Mouse (Mus musculus) layer of hippocampus, adult 9-10 months (tissue): ENCODE data around the gene Olfr9.
"Not testable (repeated sequence)": the region's sequence is repeated elsewhere in the genome, so short reads cannot be mapped to it uniquely, and the experiment has no call there.

Experiments
- DNase-seq: peaks from one replicate; pipeline ENCODE4 v3.0.0; 2022; ENCODE audit warnings: low spot score

The Olfr9 gene

DNA sequence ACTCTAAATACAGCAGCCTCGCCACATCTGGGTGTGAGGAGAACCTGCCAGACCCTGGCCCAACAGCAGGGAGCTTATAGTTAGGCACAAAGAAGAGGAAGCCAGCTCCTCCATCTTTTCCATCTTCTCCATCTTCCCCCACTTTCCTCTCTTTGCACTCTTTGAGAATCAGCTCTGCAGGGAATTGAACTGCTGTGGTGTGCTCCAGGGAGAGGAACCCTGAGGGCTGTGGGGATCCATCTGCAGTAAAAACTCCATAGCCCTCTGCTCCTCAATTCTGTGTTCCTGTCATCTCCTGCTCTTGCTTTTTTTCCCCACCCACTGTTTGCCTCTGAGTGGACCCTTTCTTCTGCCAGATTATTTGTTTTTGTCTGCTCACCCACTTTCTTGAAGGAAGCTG lies at the start of gene Olfr9:
TSS of gene Olfr9 (plus strand) at position 301 of the 400 bp plus-strand sequence.
- DNase-seq = not testable (repeated sequence)

DNA sequence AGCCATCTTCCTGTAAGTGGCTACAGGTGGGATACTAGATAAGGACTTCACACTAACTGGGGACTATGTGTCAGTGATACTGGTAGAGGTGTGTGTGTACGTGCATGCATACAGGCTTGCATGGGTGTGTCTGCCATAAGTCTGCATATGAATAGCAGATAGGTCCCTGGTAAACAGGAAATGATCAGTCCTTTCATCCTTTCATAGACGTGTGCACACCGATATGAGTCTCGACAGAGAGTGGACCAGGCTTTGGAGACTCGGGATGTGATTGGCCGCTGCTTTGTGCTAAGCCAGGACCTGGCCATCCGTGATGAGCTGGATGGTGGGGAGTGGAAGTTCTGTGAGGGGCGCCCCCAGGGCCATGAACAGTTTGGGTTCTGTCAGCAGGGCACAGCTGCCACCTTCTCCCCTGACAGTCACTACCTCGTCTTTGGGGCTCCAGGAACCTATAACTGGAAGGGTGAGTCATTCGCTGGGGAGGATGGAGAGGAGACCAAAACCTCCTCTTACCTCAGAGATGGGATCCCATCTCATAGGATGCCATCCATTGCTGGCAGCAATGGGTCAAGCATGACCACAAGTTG lies 48.7 kb upstream of the Olfr9 start:
- no peak for DNase-seq

DNA sequence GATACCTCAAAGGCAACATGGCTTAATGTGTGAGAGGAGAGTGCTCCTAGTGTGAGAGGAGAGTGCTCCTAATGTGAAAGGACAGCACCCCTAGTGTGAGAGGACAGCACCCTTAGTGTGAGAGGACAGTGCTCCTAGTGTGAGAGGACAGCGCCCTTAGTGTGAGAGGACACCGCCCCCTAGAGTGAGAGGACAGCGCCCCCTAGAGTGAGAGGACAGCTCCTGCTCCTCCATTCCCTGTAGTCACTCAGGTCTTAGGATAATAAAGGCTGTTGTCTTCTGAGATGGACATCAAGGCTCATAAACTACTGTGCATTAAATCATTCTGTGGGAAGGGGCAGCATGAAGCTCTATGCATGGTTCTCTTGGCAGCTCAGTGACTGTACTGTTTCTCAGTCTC lies 43.6 kb upstream of the Olfr9 start:
- no peak for DNase-seq

DNA sequence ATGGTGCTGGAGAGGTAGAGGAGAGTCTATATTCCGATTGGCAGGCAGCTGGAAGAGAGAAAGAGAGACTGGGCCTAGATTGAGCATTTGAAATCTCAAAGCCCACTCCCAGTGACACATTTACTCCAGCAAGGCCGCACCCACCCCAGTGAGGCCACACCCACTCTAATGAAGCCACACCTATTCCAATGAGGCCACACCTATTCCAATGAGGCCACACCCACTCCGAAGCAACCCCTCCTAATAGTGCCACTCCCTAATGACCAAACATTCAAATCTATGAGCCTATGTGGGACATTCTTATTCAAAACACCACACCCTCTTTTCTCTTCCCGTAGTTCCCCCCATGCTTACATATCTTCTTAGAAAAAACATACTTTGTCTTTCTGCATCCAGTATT lies 41.7 kb upstream of the Olfr9 start:
- DNase-seq = no peak

DNA sequence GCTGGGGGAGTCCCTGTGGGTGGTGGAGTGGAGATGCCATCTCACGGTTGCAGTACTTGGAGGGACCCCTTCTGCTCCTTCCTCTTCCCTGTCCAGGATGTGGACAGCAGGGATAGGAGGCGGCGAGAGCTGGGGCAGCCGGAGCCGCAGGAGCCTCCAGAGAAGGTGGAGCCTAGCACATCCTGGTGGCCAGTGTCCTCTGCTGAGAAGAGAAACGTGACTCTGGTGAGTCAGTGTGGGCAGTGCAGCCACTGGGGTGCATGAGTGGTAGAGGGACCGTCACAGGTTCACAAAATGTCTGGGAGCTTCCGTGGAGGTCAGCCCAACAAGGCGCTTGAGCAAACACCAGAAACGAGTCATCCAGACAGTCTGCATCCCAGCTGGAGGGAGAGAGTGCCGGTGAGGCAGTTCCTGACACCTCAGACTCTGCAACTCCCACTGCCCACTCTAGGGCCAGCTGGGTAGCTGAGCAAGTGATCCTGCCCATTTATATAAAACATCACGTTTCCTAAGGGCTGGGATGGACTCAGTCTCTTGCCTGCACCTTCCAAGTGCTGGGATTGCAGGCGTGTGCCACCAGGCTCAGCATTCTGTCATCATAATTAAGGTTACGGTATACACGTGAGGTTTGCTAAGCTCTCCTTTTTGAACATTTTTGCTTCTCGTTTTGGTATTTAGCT lies 38.9 kb upstream of the Olfr9 start:
- DNase-seq = no peak

DNA sequence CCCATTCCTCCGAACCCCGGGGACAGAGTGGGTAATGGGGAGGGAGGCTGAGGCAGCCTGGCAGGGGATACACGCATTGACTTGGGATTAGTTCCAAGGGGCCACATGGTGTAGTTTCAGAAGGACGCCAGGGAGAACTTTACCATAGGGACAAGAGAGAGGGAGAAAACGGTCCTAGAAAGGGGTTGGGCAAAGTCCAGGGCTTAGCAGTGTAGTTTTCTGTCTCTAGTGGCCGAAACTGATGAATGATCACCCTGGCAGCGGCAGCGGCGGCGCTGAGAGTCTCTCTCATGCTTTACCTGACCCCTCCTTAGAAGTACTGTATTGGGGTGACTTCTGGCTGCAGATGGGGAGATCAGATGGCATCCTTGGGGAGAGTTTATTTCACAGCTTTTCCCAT lies 30.9 kb upstream of the Olfr9 start:
- no peak for DNase-seq

DNA sequence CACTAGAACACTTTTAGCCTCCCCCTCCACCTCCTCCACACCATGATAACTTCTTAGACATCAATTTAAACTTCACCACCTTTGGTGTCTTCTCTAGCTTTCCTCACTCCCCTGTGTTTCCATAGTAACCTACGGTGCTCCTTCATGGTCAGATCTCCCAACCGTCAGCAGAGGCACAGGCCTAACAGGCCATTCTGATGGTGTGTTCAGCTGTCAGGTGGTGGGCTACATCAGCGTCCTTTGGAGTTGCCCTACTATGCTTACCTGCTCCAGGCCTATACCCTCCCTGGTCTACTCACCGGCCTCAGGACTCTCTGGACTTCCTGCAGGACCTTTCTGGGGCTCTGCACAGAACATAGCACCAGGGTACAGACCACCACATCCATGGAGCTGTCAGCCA lies 29.1 kb upstream of the Olfr9 start:
- DNase-seq = no peak

DNA sequence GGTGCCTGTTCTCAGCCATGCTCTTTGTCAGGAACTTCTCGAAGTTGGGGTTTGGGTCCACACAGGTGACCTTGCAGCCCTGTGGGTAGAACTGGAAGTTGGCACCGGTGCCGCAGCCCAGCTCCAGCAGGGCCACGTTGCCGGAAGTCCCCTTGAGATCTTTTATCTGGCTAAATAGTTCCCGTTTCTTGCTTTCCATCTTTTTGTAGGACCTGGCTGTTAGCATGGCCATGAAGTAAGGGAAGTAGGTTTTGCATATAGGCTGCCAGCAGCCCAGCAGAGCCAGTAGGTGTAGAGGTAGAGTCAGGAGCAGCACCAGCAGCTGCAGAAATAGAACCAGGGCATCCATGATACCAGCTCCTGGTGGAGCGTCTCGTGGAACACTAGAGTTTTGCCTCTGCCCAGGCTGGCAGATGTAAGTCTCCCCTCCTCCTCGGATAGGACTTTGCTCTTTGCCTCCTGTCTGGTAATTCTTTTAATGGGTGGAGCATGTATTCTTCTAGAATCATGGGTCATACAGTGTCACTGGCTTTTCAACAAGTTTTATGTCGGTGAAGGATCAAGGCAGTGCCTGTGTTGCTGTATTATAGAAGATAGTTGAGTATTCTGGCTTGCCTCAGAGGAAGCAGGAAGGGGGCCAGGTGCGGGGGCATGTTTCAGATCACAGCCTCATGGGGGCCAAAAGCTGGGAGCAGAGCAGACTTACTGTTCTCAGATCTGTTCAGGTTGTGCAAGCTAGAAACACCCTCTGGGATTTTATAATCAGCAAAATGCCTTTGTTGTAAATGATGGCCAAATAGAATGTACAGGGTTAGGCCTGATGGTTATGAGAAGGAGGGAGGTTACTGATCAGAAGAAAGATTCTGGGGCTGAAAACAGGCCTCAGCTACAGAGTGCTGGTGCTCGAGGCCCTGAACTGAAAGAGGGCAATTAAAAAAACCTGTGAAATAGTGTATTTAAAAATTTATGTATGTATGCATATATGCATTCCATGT lies 28.3 kb upstream of the Olfr9 start, which contains the start of gene Mettl7b:
TSS of gene Mettl7b (minus strand) at position 399 of the 995 bp plus-strand sequence.
- DNase-seq = no peak

DNA sequence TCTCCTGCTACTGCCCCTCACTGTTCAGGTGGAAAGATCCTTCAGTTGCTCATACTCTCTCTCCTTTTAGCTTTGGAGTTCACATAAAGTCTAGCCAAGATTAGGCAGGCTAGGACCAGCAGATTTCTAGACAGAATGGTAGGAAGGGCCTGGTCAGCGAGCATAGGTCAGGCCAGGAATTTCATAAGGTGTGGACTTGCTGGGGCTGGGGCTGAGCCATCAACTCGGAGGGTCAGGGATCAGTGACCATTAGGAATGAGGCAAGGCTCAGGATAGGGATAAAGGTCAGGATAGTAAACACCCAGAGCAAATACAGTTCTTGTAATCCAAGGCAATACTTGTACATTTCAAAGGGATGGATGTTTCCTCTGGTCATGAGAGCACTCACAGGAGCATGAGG lies 24.3 kb upstream of the Olfr9 start:
- DNase-seq = no peak

DNA sequence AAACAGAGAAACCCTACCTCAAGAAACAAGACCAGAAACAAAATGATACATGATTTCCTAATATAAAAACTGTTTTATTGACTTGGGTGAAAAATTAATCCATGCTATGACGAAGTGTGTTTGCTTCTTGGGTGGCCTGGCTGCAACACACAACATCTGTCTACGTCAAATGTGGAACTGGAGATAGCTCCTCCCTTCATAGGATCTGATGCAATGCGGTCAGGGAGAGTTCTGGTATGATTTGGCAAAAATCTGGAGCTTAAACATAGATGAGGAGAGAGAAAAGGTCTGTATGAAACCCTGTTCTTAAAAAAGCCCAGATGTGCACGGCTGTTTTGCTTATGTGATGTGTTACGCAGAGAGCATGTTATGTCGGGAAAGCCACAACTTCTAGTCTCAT lies 23.4 kb upstream of the Olfr9 start:
- DNase-seq = no peak

DNA sequence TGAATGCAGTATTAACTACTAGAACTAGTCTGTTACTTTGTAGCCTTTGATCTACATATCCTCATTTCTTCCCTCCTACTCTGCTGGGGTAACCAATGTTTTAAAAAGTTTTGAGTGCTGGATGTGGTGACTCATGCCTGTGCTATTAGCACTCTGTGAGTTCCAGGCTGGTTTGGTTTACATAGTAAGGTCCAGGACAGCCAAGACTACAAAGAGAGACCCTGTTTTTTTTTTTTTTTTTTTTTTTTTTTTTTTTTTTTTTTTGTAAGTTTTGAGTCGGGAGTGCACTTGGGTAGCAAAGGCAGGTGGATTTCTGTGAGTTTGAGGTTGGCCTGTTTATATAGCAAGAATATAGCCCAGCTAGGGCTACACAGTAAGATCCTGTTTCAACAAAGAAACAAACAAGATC lies 20.9 kb upstream of the Olfr9 start:
- DNase-seq = no peak

DNA sequence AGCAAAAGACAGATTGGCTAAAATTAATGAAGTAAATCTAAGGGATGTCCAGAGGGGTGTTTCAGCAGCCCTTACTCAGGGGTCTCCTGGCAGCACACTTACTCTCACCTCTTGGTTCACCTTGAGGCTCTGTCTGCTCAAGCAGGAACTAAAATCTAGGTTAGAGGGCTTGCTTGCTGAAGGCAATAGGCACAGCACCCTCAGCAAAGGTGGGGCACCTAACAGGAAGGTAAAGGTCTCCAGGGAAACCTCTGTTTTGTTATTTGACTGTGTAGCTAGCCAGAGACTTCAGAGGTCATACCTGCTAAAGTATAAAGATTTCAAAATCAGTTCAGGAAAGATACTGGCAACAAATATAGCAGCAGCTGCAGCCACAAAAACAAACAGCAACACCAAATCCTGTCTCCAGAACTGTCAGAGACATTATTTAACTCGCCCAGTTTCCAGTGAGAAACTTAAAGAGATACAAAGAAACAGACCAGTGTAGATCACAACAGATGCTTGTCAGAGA lies 18.4 kb upstream of the Olfr9 start:
- DNase-seq = no peak

DNA sequence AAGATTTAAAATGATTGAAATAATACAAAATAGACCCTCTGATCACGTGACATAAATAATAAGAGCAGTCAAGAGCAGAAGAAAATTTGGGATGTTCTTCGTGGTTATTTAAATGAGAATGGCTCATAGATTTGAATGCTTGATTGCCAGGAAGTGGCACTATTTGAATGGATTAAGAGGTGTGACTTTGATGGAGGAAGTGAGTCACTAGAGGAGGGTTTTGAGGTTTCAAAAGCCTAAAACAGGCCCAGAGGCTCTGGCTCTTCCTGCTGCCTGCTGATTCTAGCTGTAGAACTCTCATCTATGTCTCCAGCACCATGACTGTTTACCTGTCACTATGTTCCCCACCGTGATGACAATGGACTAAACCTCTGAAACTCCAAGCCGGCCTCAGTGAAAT lies 16.4 kb upstream of the Olfr9 start:
- no peak for DNase-seq

DNA sequence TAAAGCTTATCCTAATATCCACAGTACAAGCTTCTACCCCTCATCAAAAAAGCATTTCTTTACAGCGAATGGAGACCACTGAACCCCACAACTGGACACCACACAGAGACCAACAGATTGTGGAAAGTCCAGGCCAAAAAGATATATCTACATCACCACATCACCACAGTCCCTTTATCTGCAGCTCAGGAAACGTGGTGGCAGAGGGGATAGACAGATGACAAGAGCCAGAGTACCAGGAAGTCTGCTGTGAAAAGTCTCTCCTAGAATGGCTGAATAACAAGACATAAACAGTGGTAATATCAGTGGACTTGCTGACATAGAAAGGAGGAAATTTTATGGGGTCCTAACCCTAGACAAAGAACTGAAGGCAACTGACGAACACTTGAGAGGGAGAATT lies 12.8 kb upstream of the Olfr9 start:
- DNase-seq = no peak

DNA sequence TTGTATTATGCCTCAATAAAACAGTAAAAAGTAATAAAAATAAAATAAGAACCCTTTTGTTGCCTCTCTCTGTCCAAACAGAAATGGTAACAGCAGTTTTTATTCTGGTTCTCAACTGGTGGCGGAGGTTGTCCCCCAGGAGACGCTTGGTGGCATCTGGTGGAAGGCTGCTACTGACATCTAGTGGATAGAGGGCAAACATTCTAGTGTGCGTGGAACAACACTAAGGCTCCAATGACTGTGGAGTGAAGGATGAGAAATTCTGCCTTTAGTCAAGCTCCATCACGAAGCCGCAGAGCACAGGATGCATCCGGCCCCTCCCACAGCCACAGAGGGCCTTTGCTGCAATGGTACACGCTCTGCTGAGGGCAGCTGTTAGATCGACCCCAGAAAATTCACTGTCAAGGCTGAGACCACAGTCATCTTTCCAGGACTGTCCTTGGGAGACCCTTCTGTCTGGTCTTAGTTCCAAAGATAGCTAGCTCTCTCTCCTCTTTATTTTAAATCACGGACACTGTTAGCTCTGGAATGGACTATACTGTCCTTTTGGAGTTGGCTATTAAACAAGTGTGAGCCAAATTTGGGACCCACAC lies 11.6 kb upstream of the Olfr9 start:
- DNase-seq = peak; percentile 22

DNA sequence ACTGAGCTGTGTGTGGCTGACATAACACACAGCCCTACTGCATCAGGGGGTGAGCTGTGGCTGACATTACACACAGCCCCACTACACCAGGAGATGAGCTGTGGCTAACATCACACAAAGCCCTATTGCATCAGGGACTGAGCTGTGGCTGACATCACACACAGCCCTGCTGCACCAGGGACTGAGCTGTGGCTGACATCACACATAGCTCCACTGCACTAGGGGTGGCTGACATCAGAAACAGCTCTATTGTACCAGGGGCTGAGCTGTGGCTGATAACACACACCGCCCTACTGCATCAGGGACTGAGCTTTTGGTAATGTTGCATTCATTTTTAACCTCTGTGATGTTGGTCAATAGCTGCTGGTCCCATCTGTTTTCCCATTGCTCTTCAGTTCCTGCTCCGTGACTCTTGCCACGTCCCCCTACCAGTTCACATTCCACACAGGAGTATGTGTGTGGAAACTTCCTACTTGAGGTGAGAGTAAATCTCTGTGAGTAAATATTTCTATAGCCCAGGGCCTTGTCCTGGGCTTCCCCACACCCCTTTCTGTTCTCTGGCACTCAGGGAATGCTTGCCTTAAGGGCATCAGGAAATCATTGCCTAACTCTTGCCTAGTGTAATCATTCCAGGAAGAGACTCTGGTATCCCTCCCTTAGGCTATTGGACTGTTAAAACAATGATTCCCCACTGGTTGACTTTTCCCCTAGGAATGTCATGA lies 8.4 kb upstream of the Olfr9 start:
- no peak for DNase-seq

DNA sequence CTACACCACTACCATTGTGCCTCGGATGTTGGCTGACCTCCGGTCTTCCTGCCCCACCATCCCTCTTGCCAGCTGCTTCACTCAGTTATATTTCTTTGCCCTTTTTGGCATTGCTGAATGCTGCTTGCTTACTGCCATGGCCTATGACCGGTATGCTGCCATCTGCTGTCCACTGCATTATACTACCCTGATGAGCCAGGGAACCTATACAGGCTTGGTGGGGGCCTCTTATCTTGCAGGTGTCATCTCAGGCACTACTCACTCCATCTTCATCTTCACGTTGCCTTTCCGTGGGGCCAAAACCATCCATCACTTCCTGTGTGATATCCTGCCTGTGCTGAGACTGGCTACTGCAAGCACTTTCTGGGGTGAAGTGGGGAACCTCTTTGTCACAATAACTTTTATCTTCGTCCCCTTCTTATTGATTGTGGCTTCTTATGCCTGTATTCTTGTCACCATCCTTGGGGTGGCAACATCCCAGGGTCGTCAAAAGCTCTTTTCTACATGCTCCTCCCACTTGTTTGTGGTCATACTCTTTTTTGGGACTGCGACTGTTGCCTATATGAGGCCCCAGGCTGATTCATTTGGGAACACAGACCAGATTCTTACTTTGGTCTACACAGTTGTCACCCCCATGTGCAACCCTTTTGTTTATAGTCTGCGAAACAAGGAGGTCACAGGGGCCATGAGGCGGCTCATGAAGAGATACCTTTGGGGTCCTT lies 1.1 kb downstream of the Olfr9 start:
- DNase-seq = not testable (repeated sequence)

DNA sequence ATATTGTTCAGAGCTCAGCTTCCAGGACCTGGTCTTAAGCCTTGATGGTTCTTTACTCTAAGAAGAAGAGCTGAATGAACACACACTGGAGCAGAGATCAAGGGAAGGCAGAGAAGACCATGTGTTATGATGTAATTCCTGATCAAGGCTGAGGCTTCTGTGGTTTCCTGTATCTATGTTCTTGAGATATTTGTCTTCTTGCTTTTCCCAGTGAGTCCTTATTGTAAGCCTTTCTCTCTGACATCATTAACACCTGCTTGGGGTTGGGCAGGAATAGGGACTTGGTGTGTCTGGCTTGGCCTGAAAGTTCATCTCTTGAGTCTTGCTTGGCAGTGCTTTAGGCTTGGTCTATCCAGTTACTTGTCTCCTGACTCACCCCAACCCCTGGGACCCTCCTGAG lies 1.8 kb downstream of the Olfr9 start:
- DNase-seq = no peak

DNA sequence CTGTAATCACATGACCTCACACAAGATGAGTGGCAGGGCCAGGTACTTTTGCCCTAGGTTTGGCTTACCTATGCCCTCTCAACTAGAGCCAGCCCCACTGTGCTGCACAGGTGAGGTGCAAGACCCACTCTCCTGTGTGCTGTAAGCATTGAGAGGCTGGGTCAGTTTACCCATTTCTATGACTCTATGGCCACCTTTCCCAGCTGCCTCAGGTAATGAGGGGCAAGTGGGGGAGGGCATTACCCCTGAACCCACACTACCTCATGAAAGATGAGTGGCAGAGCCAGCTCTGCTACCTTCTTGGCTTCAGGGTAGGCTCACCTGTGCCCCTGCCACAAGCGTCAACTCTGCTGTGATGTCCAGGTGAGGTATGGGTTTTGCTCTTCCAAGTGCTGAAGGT lies 6.6 kb downstream of the Olfr9 start:
- DNase-seq = no peak

DNA sequence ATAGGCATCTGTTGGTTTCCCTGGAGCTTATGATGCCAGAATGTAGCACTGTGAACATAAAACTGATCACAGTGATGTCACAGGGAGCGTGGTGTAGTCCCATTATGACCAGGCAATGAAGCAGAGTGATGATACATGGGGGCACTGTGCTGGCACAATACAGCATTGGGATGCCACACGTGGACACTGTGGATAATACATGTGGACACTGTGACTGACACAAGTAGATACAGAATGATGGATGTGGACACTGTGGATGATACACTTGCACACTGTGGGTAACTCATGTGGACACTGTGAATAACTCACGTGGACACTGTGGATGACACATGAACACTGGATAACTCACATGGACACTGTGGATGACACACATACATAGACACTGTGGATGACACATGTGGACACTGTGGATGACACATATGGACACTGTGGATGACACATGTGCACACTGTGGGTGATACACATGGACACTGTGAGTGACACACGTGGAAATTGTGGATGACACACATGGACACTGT lies 7.4 kb downstream of the Olfr9 start:
- no peak for DNase-seq
